Mouse (Mus musculus) embryonic facial prominence, embryonic 15.5 days (tissue): ENCODE measurements at regions not wholly inside any gene's neighbourhood (a gene's known extent, or its start where the extent isn't known, plus 50 kb on each side); places are given as distances from the start of the nearest gene placed in this dataset.
"Not testable (repeated sequence)": the region's sequence is repeated elsewhere in the genome, so short reads cannot be mapped to it uniquely, and the experiment has no call there.

ENCODE experiments used
- ATAC-seq: fragments of 200-750 bp; cut with Nextera tagmentation; 2 replicates; pipeline ENCODE4 v1.8.0; 2017; ENCODE audit warnings: low read depth, moderate TSS enrichment; ENCODE audit not compliant: insufficient number of reproducible peaks, low FRiP score, low TSS enrichment
- H3K27ac ChIP-seq: fragments of 300-500 bp; sonication (generic); replicated peaks from 2 replicates; pipeline ENCODE4 v1.5.1; 2015; ENCODE audit warnings: mild to moderate bottlenecking, inconsistent platforms
- H3K27me3 ChIP-seq: fragments of 300-500 bp; sonication (generic); 2 replicates; pipeline ENCODE4 v1.6.1; 2015; ENCODE audit warnings: inconsistent platforms
- H3K36me3 ChIP-seq: fragments of 300-500 bp; sonication (generic); 2 replicates; pipeline ENCODE4 v1.6.1; 2015; ENCODE audit warnings: mild to moderate bottlenecking, inconsistent platforms
- H3K4me1 ChIP-seq: fragments of 300-500 bp; sonication (generic); 2 replicates; pipeline ENCODE4 v1.6.1; 2015; ENCODE audit warnings: inconsistent platforms
- H3K4me2 ChIP-seq: fragments of 300-500 bp; sonication (generic); replicated peaks from 2 replicates; pipeline ENCODE4 v1.6.1; 2015; ENCODE audit warnings: mild to moderate bottlenecking, inconsistent platforms
- H3K4me3 ChIP-seq: fragments of 300-500 bp; sonication (generic); replicated peaks from 2 replicates; pipeline ENCODE4 v1.5.1; 2015; ENCODE audit warnings: mild to moderate bottlenecking, inconsistent platforms
- H3K9ac ChIP-seq: fragments of 300-500 bp; sonication (generic); 2 replicates; pipeline ENCODE4 v1.6.1; 2015; ENCODE audit warnings: inconsistent platforms
- H3K9me3 ChIP-seq: fragments of 300-500 bp; sonication (generic); replicated peaks from 2 replicates; pipeline ENCODE4 v1.6.1; 2016; ENCODE audit warnings: inconsistent platforms
- WGBS: fragments of 180-500 bp; shearing (Covaris S2); methylation state at CpG from one replicate; pipeline ENCODE4 v1.1.7; 2015; 5-methylcytosine and 5-hydroxymethylcytosine counted together

DNA sequence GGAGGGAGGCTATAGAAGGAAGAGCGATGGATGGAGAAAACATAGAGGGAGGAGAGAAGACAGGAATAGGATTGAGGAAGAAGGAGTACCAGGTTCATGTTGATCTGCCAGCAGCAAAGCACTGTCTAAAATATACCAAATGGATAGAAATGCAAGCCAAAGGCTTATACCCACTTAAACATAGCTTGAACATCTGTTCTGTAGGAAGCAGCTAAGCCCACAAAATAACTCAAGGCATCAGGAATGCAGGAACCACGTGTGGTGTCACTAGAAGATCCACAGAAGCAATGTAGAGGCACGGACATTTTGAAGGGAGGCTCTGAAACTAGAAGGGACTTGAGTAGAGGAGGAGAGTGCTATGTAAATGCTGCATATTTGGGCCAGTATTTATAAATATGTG is 78.9 kb downstream of the Smgc start:
- H3K27ac ChIP-seq, result no peak overlapping the region
- no peaks in the 10 kb centered on the region for H3K4me1 ChIP-seq
- H3K4me3 ChIP-seq, result no peak overlapping the region
- no peaks in the 10 kb centered on the region for H3K36me3 ChIP-seq
- H3K9ac ChIP-seq, result no peak overlapping the region
- H3K27me3 ChIP-seq, result no peaks in the 10 kb centered on the region
- H3K9me3 ChIP-seq, result no peaks in the 10 kb centered on the region
- no peak overlapping the region for H3K4me2 ChIP-seq
- ATAC-seq, result no peak
- WGBS, result 46% methylated on average over 3 of the region's 3 CpGs

DNA sequence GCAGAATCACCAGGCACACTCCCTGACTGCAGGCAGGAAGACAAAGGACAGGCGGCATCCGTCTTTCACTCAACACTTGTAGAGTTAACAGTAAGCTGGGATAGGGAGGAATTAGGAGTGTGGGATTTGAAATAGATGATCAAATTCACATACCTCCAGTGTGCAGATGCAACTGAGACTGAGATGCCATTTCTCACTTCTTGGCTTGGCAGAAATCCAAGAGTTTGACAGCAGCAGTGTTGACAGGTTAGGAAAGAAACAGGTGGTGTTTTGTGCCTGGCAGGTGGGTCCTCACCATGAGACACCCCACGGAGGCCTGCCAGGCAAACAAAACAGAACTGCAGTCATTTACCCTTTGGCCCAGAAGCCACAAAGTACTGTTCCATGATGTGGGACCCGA is 79.8 kb downstream of the Smgc start:
- ATAC-seq, result peak; percentile 47; the same call in 1 of the 2 replicates
- Histone ChIP-seq H3K4me1 (no peaks in the 10 kb centered on the region), H3K4me3 (no peak overlapping the region), H3K27me3 (no peaks in the 10 kb centered on the region), H3K36me3 (no peaks in the 10 kb centered on the region), H3K27ac (no peak overlapping the region), H3K9ac (no peak overlapping the region), H3K9me3 (no peaks in the 10 kb centered on the region), H3K4me2 (no peak overlapping the region)
- WGBS, result 49% methylated on average over 4 of the region's 4 CpGs

DNA sequence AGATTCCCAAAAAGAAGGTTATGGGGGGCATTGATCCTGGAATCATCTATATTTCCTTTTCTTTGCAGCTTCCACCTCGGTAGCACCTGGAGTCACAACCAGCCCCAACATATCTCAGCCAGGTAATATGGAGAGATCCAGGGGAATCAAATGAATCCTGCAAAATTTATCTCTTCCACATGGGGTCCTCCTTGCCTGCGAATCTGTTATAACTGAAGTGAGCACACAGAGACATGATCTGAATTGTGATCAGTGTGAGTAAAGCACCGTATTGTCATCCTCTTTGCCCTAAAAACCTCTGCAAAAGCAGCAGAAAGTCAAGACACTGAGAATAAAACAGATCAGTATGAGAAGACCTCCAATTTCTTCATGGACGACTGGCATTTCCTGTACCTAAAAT is 86.5 kb downstream of the Smgc start:
- no peaks in the 10 kb centered on the region for H3K4me1 ChIP-seq
- H3K27me3 ChIP-seq, result no peaks in the 10 kb centered on the region
- no peaks in the 10 kb centered on the region for H3K36me3 ChIP-seq
- H3K4me2 ChIP-seq, result no peak overlapping the region
- no peaks in the 10 kb centered on the region for H3K9me3 ChIP-seq
- H3K4me3 ChIP-seq, result no peak overlapping the region
- H3K9ac ChIP-seq, result no peak overlapping the region
- ATAC-seq, result no peak
- no peak overlapping the region for H3K27ac ChIP-seq
- WGBS, result 80% methylated on average over 4 of the region's 4 CpGs

DNA sequence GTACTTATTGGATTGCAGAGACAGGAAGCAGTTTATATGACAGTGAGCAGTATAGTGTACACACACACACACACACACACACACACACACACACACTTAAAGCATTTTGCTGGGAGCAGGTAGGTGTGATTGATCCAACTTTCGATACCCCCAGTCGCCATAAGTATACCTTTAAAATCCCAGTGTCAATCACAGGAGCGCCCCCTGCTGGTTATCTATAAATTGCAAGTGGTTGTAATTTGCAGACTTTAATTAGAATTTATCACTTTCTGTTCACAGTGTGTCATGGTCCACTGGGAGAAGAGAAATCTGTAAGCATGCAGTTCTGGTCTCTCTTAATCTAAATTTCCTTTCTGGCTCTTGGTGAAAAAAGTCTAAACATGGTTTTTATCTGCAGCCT is 89.4 kb downstream of the Smgc start:
- whole genome bisulfite sequencing, result 27% methylated on average over 3 of the region's 3 CpGs
- H3K36me3 ChIP-seq, result no peaks in the 10 kb centered on the region
- no peak overlapping the region for H3K27ac ChIP-seq
- no peak overlapping the region for H3K4me3 ChIP-seq
- no peak overlapping the region for H3K9ac ChIP-seq
- H3K4me1 ChIP-seq, result no peaks in the 10 kb centered on the region
- no peak for ATAC-seq
- no peaks in the 10 kb centered on the region for H3K27me3 ChIP-seq
- no peak overlapping the region for H3K4me2 ChIP-seq
- no peaks in the 10 kb centered on the region for H3K9me3 ChIP-seq

DNA sequence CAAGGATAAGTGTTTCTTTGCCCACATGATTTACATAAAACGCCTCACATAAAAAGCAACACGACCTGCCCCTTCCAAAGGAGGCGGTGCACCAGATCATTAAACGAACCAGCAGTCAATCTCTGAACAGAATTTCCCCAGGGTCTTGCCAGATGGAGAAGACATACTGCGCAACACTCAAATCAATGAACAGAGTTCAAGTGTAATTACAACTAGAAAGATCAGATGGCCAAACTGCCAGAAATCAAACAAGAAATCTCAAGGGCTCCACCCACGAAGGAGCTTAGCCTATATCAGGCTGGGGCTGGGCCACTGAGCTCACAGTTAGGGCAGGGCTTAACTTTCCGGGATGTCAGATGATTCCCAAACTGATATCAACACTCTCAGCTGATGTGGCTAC is 90.4 kb downstream of the Smgc start:
- 65% methylated on average over 7 of the region's 7 CpGs for WGBS
- no peaks in the 10 kb centered on the region for H3K9me3 ChIP-seq
- H3K27ac ChIP-seq, result no peak overlapping the region
- no peak overlapping the region for H3K4me3 ChIP-seq
- H3K4me2 ChIP-seq, result no peak overlapping the region
- H3K9ac ChIP-seq, result no peak overlapping the region
- H3K36me3 ChIP-seq, result no peaks in the 10 kb centered on the region
- no peaks in the 10 kb centered on the region for H3K27me3 ChIP-seq
- H3K4me1 ChIP-seq, result no peaks in the 10 kb centered on the region
- ATAC-seq, result no peak

DNA sequence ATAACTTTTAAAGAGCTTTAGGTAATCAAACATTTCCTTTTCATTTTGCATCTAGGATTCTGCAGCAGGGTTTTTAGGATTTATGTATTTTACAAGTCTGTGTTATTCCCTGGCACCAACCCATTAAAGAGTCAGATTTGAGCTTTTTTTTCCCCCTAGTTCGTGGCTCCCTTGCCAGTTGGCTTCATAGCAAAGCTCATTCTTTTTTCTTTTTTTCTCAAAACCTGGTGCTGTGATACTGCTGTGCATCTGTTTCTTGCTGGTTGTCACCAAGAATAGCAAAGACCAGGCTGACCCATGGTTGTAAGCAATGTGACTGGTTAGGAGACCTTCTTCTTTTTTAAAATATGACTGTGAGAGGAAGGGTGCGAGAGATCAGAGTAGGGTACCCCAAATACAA is 93.7 kb upstream of the Cntn1 start:
- Histone ChIP-seq H3K27ac (no peak overlapping the region), H3K27me3 (no peaks in the 10 kb centered on the region), H3K4me1 (no peaks in the 10 kb centered on the region), H3K4me3 (no peak overlapping the region), H3K4me2 (no peak overlapping the region), H3K9me3 (no peaks in the 10 kb centered on the region), H3K9ac (no peak overlapping the region), H3K36me3 (no peaks in the 10 kb centered on the region)
- WGBS, result 77% methylated on average over 2 of the region's 2 CpGs
- no peak for ATAC-seq

DNA sequence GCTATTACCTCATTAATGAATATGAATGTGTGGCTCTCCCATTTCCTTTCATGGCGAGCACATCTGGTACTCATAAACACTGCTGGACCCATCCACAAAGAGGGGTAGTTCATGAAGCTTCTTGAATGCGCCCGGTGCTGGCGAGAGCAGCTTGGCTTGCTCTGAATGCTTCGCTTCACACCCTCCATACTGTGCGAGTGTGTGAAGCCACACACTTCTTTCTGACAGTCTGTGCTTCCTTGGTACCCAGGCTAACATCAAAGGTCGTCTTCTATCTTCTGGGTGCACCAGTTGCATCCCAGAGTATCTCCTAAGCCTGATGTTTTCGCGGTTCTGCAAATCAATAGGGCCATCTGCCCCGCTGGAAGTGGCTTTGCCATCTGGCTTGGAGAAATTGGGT is 85.8 kb upstream of the Cntn1 start:
- Histone ChIP-seq H3K9ac (no peak overlapping the region), H3K4me2 (no peak overlapping the region), H3K9me3 (no peaks in the 10 kb centered on the region), H3K4me3 (no peak overlapping the region), H3K27ac (no peak overlapping the region), H3K4me1 (no peaks in the 10 kb centered on the region), H3K36me3 (no peaks in the 10 kb centered on the region), H3K27me3 (no peaks in the 10 kb centered on the region)
- WGBS, result 59% methylated on average over 10 of the region's 10 CpGs
- ATAC-seq, result no peak

DNA sequence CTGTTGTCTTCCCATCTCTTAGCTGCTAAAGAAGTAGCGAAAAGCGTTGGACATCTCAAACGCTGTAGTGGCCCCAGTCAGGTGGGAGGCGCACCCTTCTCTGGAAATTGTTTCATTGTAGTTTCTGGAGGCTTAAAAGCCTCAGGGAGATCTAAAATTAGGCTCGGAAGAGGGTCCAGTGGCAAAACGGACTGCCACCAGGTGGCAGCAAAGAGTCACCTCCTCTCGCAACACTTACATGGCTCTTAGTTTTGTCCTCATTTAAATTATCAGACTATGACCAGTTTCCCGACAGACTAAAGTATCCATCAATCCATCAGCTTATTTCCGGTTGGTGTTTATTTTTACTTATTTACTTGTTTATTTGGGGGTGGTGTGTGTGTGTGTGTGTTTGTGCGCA is 81.6 kb upstream of the Cntn1 start:
- H3K4me2 ChIP-seq, result no peak overlapping the region
- no peak overlapping the region for H3K4me3 ChIP-seq
- H3K36me3 ChIP-seq, result no peaks in the 10 kb centered on the region
- peaks cover 4% of the 10 kb centered on the region; the same call in 1 of the 2 replicates for H3K27me3 ChIP-seq
- no peak overlapping the region for H3K9ac ChIP-seq
- 23% methylated on average over 10 of the region's 10 CpGs for WGBS
- no peak for ATAC-seq
- no peak overlapping the region for H3K27ac ChIP-seq
- no peaks in the 10 kb centered on the region for H3K4me1 ChIP-seq
- no peaks in the 10 kb centered on the region for H3K9me3 ChIP-seq

DNA sequence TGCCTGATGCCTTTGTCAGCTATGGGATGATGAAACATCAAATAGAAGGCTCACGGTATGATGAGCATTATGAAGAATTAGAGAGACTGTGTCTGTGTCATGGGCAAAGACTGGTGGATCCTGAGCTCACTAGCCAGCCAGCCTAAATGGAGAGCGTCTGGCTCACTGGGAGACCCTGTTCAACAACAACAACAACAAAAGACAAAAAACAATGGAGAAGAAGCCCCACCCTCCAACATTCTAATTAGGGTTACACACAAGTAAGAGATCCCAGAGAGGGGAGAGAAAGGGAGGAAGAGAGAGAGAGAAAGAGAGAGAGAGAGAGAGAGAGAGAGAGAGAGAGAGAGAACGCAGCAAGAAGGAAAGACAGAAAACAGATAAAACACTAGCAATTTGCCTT is 79.6 kb upstream of the Cntn1 start:
- H3K27me3 ChIP-seq, result peaks cover 4% of the 10 kb centered on the region; the same call in 1 of the 2 replicates
- H3K9me3 ChIP-seq, result no peaks in the 10 kb centered on the region
- H3K36me3 ChIP-seq, result no peaks in the 10 kb centered on the region
- no peak overlapping the region for H3K4me3 ChIP-seq
- no peak for ATAC-seq
- no peaks in the 10 kb centered on the region for H3K4me1 ChIP-seq
- WGBS, result 48% methylated on average over 3 of the region's 3 CpGs
- H3K9ac ChIP-seq, result no peak overlapping the region
- no peak overlapping the region for H3K27ac ChIP-seq
- H3K4me2 ChIP-seq, result no peak overlapping the region

DNA sequence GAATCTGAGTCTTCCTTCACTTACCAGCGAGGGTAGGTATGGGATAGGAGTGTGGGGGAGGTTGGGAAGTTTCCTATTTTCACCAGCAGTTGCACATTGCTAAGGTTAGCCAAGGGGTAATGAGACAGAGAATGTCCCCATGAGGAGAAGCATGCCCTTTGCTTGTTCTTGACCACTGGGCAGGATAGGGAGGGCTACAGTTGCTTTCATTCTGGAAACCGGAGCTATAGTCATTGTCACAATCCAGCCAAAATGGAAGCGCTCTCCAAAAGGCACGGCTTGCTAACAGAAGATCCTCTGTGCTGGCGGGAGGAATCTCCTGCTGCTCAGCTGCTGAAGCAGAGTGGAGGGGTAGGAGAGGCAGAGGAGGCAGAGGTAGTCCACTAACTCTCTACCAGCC is 79.1 kb upstream of the Cntn1 start:
- WGBS, result 22% methylated on average over 5 of the region's 5 CpGs
- H3K4me3 ChIP-seq, result no peak overlapping the region
- H3K27me3 ChIP-seq, result peaks cover 4% of the 10 kb centered on the region; the same call in 1 of the 2 replicates
- H3K9me3 ChIP-seq, result no peaks in the 10 kb centered on the region
- H3K9ac ChIP-seq, result no peak overlapping the region
- H3K4me1 ChIP-seq, result no peaks in the 10 kb centered on the region
- no peak for ATAC-seq
- no peak overlapping the region for H3K4me2 ChIP-seq
- H3K36me3 ChIP-seq, result no peaks in the 10 kb centered on the region
- no peak overlapping the region for H3K27ac ChIP-seq

DNA sequence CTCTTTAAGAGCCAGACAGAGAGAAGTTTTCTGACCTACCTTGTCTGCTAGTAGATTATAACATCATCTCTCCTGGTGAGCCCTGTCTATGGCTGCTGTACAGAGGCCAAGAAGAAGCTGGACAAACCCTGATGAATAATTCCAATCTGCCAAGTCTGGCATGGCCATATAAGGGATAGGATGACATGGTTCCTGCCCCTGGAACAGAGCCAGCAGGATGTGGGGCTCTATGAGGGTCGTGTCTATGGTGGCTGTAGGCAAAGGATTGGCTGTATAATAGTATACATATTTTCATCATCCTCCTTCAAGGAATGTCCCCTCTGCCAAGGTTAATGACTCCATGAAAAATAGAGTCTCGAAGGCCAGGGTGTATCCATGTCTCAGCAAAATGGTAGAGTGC is 75.4 kb upstream of the Cntn1 start:
- ATAC-seq, result no peak
- H3K9ac ChIP-seq, result no peak overlapping the region
- H3K4me1 ChIP-seq, result no peaks in the 10 kb centered on the region
- H3K4me3 ChIP-seq, result no peak overlapping the region
- no peak overlapping the region for H3K27ac ChIP-seq
- H3K4me2 ChIP-seq, result no peak overlapping the region
- WGBS, result 53% methylated on average over 2 of the region's 2 CpGs
- no peaks in the 10 kb centered on the region for H3K9me3 ChIP-seq
- H3K27me3 ChIP-seq, result peaks cover 4% of the 10 kb centered on the region; the same call in 1 of the 2 replicates
- H3K36me3 ChIP-seq, result no peaks in the 10 kb centered on the region

DNA sequence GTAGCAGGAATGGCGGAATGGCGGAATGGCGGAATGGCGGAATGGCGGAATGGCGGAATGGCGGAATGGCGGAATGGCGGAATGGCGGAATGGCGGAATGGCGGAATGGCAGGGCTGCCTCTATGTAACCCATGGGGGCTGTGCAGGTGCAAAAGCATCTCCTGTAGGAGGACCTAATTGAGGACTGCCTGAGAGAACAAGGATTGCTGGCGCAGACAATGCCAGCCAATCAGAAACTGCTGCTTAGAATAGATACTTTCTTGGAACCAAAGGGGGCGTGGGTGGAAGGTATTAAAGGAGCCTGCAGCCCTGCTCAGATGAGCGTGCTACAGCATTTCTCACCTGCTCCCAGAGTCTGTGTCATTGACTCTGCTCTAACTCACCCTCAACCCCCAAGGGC is 67.8 kb upstream of the Cntn1 start:
- not testable (repeated sequence) for ATAC-seq, H3K4me2 ChIP-seq, H3K4me3 ChIP-seq, H3K27ac ChIP-seq, H3K36me3 ChIP-seq, H3K4me1 ChIP-seq, H3K27me3 ChIP-seq, H3K9ac ChIP-seq
- 98% methylated on average over 15 of the region's 15 CpGs for WGBS
- H3K9me3 ChIP-seq, result peaks cover 13% of the 10 kb centered on the region
